Mouse (Mus musculus) midbrain, postnatal 0 days (tissue): ENCODE measurements at regions not wholly inside any gene's neighbourhood (a gene's known extent, or its start where the extent isn't known, plus 50 kb on each side); places are given as distances from the start of the nearest gene placed in this dataset.
A peak's percentile ranks its signal among the peaks of the same experiment; 100 is the strongest.

Source experiments
- ATAC-seq: fragments of 200-750 bp; cut with Nextera tagmentation; 2 replicates; pipeline ENCODE4 v1.8.0; 2017; ENCODE audit warnings: moderate number of reproducible peaks, mild to moderate bottlenecking, moderate TSS enrichment, moderate library complexity; ENCODE audit not compliant: low FRiP score
- DNase-seq: peaks from one replicate; pipeline ENCODE4 v3.0.0-alpha.2; 2015; ENCODE audit warnings: low spot score
- H3K27ac ChIP-seq: fragments of 300-500 bp; sonication (generic); 2 replicates; pipeline ENCODE4 v1.5.1; 2014; ENCODE audit warnings: low read depth, mild to moderate bottlenecking, low read length, mixed read lengths
- H3K27me3 ChIP-seq: fragments of 300-500 bp; sonication (generic); 2 replicates; pipeline ENCODE4 v1.6.1; 2014; ENCODE audit warnings: low read length, control low read depth, mixed read lengths; ENCODE audit not compliant: insufficient read depth
- H3K36me3 ChIP-seq: fragments of 300-500 bp; sonication (generic); 2 replicates; pipeline ENCODE4 v1.6.1; 2014; ENCODE audit warnings: low read length, control low read depth, mixed read lengths; ENCODE audit not compliant: insufficient read depth
- H3K4me1 ChIP-seq: fragments of 300-500 bp; sonication (generic); 2 replicates; pipeline ENCODE4 v1.6.1; 2014; ENCODE audit warnings: mild to moderate bottlenecking, control low read depth, antibody characterized with exemption, low read length, mixed read lengths; ENCODE audit not compliant: insufficient read depth
- H3K4me2 ChIP-seq: fragments of 300-500 bp; sonication (generic); 2 replicates; pipeline ENCODE4 v1.6.1; 2014; ENCODE audit warnings: low read depth, mild to moderate bottlenecking, low read length, mixed read lengths; ENCODE audit not compliant: poor library complexity, severe bottlenecking
- H3K4me3 ChIP-seq: fragments of 300-500 bp; sonication (generic); 2 replicates; pipeline ENCODE4 v1.5.1; 2014; ENCODE audit warnings: low read depth, mild to moderate bottlenecking, low read length, moderate library complexity
- H3K9ac ChIP-seq: fragments of 300-500 bp; sonication (generic); replicated peaks from 2 replicates; pipeline ENCODE4 v1.6.1; 2014; ENCODE audit warnings: mild to moderate bottlenecking, low read length, moderate library complexity, mixed read lengths; ENCODE audit not compliant: poor library complexity, severe bottlenecking
- H3K9me3 ChIP-seq: fragments of 300-500 bp; sonication (generic); 2 replicates; pipeline ENCODE4 v1.6.1; 2016; ENCODE audit warnings: low read length, control low read depth
- CTCF ChIP-seq: IDR thresholded peaks from 2 replicates; pipeline ENCODE4 v1.5.1; 2016; ENCODE audit warnings: antibody characterized with exemption, mild to moderate bottlenecking
- WGBS: fragments of 180-500 bp; shearing (Covaris S2); extraction: QIAGEN DNeasy Blood & Tissue Kit; methylation state at CpG from one replicate; pipeline ENCODE4 v1.1.7; 2014; 5-methylcytosine and 5-hydroxymethylcytosine counted together

DNA sequence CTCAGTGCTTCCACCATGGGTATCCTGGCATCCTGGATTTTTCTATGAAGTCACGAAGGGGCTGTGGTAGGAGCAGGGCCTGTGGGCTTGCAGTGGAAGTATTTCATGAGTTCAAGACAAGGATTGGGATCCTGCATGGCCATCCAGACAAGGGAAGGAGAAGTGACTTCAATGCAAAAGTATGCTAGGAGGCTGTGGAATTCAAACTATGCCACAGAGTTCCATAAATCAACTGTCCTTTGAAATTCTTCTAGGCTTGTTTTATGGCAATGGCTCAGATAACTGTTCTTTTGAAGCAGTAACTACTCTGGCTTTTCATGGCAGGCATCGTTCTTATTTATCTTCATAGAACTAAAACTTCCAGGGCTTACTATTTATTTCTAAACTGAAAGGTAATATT, 643.9 kb downstream of the Pkhd1 start:
- Histone ChIP-seq H3K4me2 (no peak overlapping the region), H3K4me3 (no peak overlapping the region), H3K27ac (no peak overlapping the region), H3K9me3 (no peaks in the 10 kb centered on the region), H3K36me3 (no peaks in the 10 kb centered on the region), H3K27me3 (no peaks in the 10 kb centered on the region), H3K9ac (no peak overlapping the region), H3K4me1 (no peaks in the 10 kb centered on the region)
- DNase-seq (no peak), ATAC-seq (no peak)
- WGBS: 74% methylated on average over 2 of the region's 2 CpGs
- TF ChIP-seq CTCF: no peak

DNA sequence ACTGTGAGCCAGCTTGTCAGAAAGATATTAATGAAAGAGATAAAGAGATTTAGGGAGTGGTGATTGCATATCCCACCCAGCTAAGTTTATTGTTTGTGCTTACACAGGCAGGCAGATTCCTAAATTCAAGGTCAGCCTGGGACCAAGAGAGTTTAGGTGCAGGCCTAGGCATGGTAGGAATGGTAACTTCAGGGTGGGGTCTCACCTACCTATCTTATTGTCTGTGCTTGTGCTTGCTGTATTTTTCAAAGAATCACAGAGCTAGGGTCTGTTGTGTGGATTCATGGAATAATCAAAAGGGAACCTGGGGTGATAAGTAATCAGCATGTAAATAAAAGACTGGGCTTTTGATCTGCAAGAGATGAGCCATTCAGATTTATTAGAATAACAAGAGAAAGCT, 642.4 kb downstream of the Pkhd1 start:
- Histone ChIP-seq H3K27me3 (no peaks in the 10 kb centered on the region), H3K9me3 (no peaks in the 10 kb centered on the region), H3K4me1 (no peaks in the 10 kb centered on the region), H3K36me3 (no peaks in the 10 kb centered on the region), H3K27ac (no peak overlapping the region), H3K4me2 (no peak overlapping the region), H3K9ac (no peak overlapping the region), H3K4me3 (no peak overlapping the region)
- no peak for DNase-seq
- ATAC-seq: no peak
- no peak for TF ChIP-seq CTCF

DNA sequence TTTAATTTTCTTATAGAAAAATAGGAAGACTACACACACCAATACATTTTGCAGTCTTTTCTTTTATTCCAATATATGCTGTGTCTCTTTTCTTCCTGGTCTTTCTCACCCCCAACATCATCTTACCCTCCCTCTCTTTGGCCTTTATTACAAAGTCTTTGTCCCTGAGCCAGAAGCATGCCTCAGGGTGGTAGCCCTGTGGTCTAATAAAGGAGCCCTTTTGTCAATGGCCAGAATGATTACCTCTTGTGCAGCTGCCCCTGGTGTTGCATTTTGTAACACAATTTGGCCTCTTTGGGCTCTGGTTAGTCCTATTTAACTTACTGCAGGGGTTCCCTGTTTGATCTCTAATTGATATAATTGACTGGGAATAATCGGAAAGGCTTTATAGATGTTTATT, 636.7 kb downstream of the Pkhd1 start:
- no peak overlapping the region for H3K4me3 ChIP-seq
- H3K36me3 ChIP-seq: no peaks in the 10 kb centered on the region
- TF ChIP-seq CTCF: no peak
- ATAC-seq: no peak
- H3K9me3 ChIP-seq: no peaks in the 10 kb centered on the region
- H3K27ac ChIP-seq: no peak overlapping the region
- H3K27me3 ChIP-seq: no peaks in the 10 kb centered on the region
- H3K9ac ChIP-seq: no peak overlapping the region
- DNase-seq: no peak
- WGBS: 12% methylated on average over 1 of the region's 1 CpGs
- H3K4me2 ChIP-seq: no peak overlapping the region
- no peaks in the 10 kb centered on the region for H3K4me1 ChIP-seq

DNA sequence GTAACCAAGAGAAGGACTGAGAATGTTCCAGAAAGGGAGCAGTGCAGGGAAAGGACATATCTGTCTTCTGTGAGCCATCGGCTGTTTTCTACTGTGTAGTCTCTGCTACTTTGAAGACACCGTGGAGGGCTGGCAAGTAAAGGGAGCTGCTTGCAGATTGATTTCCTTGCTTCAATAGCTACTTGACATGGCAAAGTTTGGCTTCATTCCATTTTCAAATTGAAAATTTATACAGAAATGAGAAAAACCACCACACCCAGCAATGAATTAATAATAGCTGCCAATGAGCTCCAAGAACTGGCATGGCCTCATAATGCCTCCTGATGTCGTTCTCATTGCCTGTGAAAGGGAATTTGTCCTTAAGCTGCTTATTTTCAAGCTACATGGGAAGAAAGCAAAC, 635.1 kb downstream of the Pkhd1 start:
- Histone ChIP-seq H3K4me1 (no peaks in the 10 kb centered on the region), H3K4me2 (no peak overlapping the region), H3K36me3 (no peaks in the 10 kb centered on the region), H3K27ac (no peak overlapping the region), H3K27me3 (no peaks in the 10 kb centered on the region), H3K4me3 (no peak overlapping the region), H3K9me3 (no peaks in the 10 kb centered on the region), H3K9ac (no peak overlapping the region)
- no peak for ATAC-seq
- DNase-seq: peak; percentile 36
- no peak for TF ChIP-seq CTCF
- 41% methylated on average over 3 of the region's 3 CpGs for WGBS

DNA sequence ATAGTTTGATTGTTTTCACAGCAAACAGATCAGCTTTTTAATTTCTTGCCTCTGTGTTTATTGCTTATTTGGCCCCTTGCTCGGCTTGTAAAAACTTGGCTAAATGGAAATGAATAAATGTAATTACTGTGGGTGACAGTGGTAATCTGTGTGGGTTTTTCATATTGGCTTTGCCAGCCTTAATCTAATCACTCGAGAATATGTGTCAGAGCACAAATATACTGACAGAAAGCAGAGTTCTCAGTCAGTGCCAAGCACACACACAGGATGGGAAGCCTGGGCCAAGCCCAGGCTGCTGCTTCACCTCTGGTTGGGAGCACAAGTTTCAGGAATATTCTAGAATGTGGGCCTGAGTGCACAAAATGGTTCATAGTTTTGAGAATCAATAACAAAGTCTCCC, 634.4 kb downstream of the Pkhd1 start:
- H3K27ac ChIP-seq: no peak overlapping the region
- ATAC-seq: no peak
- WGBS: 47% methylated on average over 2 of the region's 2 CpGs
- H3K9ac ChIP-seq: no peak overlapping the region
- no peak overlapping the region for H3K4me3 ChIP-seq
- no peak for TF ChIP-seq CTCF
- no peaks in the 10 kb centered on the region for H3K4me1 ChIP-seq
- no peak overlapping the region for H3K4me2 ChIP-seq
- no peaks in the 10 kb centered on the region for H3K9me3 ChIP-seq
- H3K36me3 ChIP-seq: no peaks in the 10 kb centered on the region
- no peaks in the 10 kb centered on the region for H3K27me3 ChIP-seq
- no peak for DNase-seq

DNA sequence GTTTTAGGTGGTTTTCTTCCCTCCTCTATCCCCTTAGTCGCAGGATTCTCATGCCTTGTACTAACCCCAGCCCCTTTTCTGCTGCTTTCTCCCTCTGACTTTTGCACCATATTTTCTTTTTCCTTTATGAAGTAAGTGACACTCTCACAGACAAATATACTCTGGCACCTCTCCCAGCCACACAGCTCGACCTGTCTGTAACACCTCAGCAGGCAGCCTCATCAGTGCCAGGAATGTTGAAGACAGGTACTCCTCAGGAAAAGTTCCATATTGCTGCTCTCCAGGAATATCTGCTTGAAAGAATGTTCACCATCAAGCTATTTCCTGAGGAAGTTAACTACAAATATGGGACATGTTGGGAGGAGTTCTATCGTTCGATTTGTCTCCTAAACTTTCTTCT, 627.9 kb downstream of the Pkhd1 start:
- H3K9me3 ChIP-seq: no peaks in the 10 kb centered on the region
- no peak overlapping the region for H3K27ac ChIP-seq
- H3K4me1 ChIP-seq: no peaks in the 10 kb centered on the region
- WGBS: 83% methylated on average over 4 of the region's 4 CpGs
- no peak for TF ChIP-seq CTCF
- H3K4me2 ChIP-seq: no peak overlapping the region
- ATAC-seq (no peak), DNase-seq (no peak)
- no peak overlapping the region for H3K9ac ChIP-seq
- no peaks in the 10 kb centered on the region for H3K36me3 ChIP-seq
- no peak overlapping the region for H3K4me3 ChIP-seq
- no peaks in the 10 kb centered on the region for H3K27me3 ChIP-seq
